Mouse (Mus musculus) midbrain, embryonic 10.5 days (tissue): ENCODE measurements around the gene Kif12. TPM values are rescaled to one million over a fixed set of nuclear protein-coding genes. Genes with fewer than 3 reads are reported as not detected.

Source experiments
- DNase-seq: peaks from one replicate; pipeline ENCODE4 v3.0.0-alpha.2; 2017; ENCODE audit warnings: low spot score
- H3K27ac ChIP-seq: fragments of 300-500 bp; sonication (generic); replicated peaks from 2 replicates; pipeline ENCODE4 v1.5.1; 2016; ENCODE audit warnings: mild to moderate bottlenecking
- H3K27me3 ChIP-seq: fragments of 300-500 bp; sonication (generic); 2 replicates; pipeline ENCODE4 v1.6.1; 2016; ENCODE audit warnings: low read depth, mild to moderate bottlenecking; ENCODE audit not compliant: poor library complexity, severe bottlenecking
- H3K36me3 ChIP-seq: fragments of 300-500 bp; sonication (generic); 2 replicates; pipeline ENCODE4 v1.6.1; 2016; ENCODE audit warnings: mild to moderate bottlenecking, moderate library complexity
- H3K4me1 ChIP-seq: fragments of 300-500 bp; sonication (generic); 2 replicates; pipeline ENCODE4 v1.6.1; 2016
- H3K4me3 ChIP-seq: fragments of 300-500 bp; sonication (generic); 2 replicates; pipeline ENCODE4 v1.5.1; 2016; ENCODE audit warnings: mild to moderate bottlenecking, moderate library complexity
- H3K9me3 ChIP-seq: fragments of 300-500 bp; sonication (generic); replicated peaks from 2 replicates; pipeline ENCODE4 v1.6.1; 2016; ENCODE audit warnings: mild to moderate bottlenecking
- WGBS: fragments of 180-500 bp; shearing (Covaris S2); methylation state at CpG from one replicate; pipeline ENCODE4 v1.1.7; 2016; 5-methylcytosine and 5-hydroxymethylcytosine counted together
- polyA plus RNA-seq: library from polyadenylated mRNA; unstranded; fragments of >200 nt; fragmentation: Nextera tagmentation; extraction: Ambion mirVana; gene quantifications from 2 replicates; pipeline ENCODE4 v1.2.1, GENCODE M21; 2016

Kif12 gene
- not detected in 2 replicates for polyA plus RNA-seq

DNA sequence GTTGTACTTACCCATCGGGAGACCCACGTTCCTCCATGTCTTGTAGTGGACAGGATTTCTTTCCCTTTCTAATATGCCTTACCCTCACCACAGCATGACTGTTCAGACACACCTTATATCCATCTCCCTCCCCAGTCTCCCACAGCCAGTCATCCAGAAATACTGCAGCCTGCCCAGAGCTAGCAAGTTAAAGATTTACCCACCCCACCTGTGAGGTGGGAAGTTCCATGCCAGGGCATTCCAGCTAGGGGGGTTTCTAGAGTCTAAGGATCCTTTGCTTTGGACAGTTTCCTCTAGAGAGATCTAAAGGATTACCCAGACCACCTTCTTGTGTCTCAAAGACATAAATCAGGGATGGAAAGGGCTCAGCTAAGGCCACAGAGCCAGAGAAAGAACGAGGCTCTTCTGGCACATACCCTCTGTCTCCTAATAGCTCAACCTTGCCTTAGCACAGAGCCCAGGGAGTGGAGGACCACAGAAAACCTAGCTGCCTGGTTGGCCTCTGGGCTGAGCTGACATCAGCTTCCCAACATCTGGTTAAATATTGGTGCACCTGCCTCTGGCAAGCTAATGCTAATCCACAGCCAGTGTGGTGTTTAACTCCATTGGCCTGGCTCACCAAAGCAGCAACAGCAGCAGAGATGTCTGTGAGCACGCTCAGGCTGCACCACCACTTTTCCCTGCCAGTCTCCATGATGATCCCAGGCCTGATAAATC, at the start of gene Kif12:
Gene Kif12 (minus strand): TSS at position 163 of the 717 bp plus-strand sequence.
- H3K36me3 ChIP-seq = no peaks in the 10 kb centered on the region
- DNase-seq = no peak
- peaks cover 22% of the 10 kb centered on the region for H3K27me3 ChIP-seq
- 79% methylated on average over 4 of the region's 4 CpGs for WGBS
- H3K4me1 ChIP-seq = no peaks in the 10 kb centered on the region
- H3K4me3 ChIP-seq = no peak within 1 kb of the TSS
- H3K9me3 ChIP-seq = no peaks in the 10 kb centered on the region
- no peak within 1 kb of the TSS for H3K27ac ChIP-seq

DNA sequence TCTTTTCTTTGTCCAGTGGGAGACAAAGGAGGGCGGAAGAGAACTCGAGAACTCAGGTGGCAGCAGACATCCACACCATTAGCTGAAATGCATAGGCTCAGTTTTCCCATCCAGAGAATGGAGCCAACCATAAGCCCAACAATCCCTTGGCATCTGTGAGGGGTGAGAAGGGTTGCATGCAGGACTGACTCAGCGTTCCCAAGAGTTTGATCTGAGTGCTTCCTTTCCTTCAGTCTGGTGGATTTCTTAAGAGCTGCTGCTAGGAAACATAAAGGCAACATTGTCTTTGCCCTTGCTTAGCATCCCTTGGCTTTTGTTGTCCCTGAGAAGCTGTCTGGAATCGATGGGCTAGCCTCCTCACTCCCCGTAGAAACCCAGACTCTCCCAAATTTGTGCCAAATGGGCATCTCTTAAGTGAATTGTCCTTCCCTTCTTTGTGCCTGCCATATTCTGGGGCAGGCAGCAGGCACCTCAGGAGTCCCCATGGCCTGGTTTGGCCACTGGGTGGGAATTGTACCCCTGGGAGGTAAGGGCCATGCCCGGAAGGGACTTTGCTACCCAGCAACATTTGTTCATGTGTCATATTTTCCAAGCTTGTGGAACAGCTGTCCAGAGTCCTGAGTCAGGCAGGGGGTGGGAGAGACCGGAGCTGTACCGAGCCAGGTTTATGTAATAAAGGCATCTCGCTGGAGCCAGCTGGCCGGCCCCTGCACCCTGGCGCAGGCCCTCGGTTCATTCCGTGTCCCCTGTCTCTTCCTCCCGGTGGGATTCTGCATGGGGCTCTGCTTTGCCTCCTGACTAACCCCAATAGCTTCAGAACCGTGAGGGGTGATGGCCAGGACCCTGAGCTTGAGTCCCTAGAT, 49.4 kb upstream of the Kif12 start:
- Histone ChIP-seq H3K36me3 (peaks cover 12% of the 10 kb centered on the region), H3K4me3 (no peak overlapping the region), H3K27me3 (peaks cover 16% of the 10 kb centered on the region), H3K9me3 (no peaks in the 10 kb centered on the region), H3K27ac (no peak overlapping the region), H3K4me1 (peaks cover 10% of the 10 kb centered on the region)
- no peak for DNase-seq
- WGBS = 93% methylated on average over 15 of the region's 15 CpGs

DNA sequence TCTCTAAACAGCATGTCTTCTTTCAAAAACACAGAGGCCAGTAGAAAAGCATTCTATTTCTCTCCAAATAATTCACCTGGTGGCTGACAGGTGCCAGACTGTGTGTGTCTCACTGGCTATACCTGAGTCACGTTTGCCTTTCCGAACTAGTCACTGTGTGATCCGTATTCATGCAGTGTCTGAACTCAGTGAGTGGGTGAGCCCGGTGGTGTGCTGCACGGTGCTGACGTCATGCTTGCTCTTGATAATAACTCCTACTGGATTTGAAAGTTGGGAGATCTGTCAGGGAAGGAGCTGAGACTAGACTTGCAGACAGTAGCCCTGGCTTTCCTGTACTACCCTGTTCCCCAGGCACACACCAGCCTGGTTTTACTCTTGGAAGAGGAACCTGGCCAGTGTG, 47.7 kb upstream of the Kif12 start:
- Histone ChIP-seq H3K27ac (no peak overlapping the region), H3K4me1 (peaks cover 26% of the 10 kb centered on the region), H3K9me3 (no peaks in the 10 kb centered on the region), H3K27me3 (peaks cover 25% of the 10 kb centered on the region), H3K4me3 (no peak overlapping the region), H3K36me3 (peaks cover 7% of the 10 kb centered on the region)
- no peak for DNase-seq
- 90% methylated on average over 6 of the region's 6 CpGs for WGBS

DNA sequence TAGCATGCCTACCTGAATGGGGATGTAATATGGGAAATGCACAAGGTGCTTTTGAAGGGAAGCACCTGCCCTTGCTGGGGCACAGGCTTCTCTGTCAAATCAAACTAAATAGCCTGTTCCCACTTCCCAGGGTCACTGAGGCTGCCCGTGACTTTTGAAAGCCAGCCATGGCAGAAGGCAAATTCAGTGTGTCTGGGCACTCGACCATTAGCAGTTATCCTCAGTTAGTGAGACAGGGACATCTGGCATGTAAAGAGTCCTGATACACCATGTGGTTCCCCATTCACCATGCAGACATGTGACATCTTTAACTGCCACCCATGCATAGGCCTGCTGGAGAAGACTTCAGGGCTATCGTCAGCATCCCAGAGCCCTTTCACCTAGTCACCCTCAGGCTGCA, 47.1 kb upstream of the Kif12 start:
- WGBS = 89% methylated on average over 3 of the region's 3 CpGs
- H3K36me3 ChIP-seq = peaks cover 2% of the 10 kb centered on the region; the same call in 1 of the 2 replicates

DNA sequence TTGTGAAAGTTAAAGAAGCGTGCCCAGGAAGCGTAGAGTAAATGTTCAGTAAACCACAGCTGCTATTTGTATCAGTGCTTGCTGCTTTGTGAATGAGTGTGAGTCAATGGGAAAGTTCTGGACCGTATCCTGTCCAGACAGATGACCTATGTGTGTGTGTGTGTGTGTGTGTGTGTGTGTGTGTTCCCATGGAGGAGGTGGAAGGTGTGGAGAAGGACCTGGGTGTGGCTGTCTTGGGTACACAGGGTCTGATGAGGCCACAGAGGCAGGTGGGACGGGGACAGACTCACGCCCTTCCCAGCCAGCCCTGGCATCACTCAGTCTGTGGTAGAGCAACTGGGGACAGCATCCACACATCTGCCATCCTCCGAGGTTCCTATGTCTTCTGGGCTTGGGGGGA, 45.6 kb upstream of the Kif12 start:
- H3K36me3 ChIP-seq = peaks cover 2% of the 10 kb centered on the region; the same call in 1 of the 2 replicates
- peaks cover 37% of the 10 kb centered on the region for H3K4me1 ChIP-seq
- no peaks in the 10 kb centered on the region for H3K9me3 ChIP-seq
- no peak overlapping the region for H3K27ac ChIP-seq
- WGBS = 93% methylated on average over 6 of the region's 6 CpGs
- no peak for DNase-seq
- no peak overlapping the region for H3K4me3 ChIP-seq
- H3K27me3 ChIP-seq = peaks cover 46% of the 10 kb centered on the region

More for the DNA sequence above, 47.1 kb upstream of the Kif12 start:
- H3K27me3 ChIP-seq = peaks cover 30% of the 10 kb centered on the region
- no peaks in the 10 kb centered on the region for H3K9me3 ChIP-seq
- no peak for DNase-seq
- H3K27ac ChIP-seq = no peak overlapping the region
- peaks cover 32% of the 10 kb centered on the region for H3K4me1 ChIP-seq
- no peak overlapping the region for H3K4me3 ChIP-seq

DNA sequence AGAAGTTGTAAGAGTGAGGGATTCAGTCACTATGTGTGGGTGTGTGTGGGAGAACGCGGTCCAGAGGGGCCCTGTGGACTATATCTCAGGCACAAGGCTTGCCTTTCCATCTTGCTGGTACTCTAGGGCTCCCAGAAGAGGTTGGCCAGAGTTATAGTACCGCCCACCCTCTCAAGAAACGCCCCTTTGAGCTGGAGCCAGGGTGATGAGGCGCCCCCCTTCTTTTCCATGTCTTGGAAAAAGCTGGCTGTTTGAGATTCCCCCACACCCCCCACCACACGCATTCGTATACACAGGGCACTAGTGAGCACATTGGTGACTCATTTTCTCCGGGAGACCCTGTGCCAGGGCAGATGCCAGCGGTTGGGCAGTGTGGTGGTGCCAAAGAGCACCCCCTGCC, 44.6 kb upstream of the Kif12 start:
- H3K27ac ChIP-seq = peak overlapping the region; percentile 87
- H3K36me3 ChIP-seq = no peaks in the 10 kb centered on the region
- peaks cover 55% of the 10 kb centered on the region for H3K27me3 ChIP-seq
- H3K9me3 ChIP-seq = no peaks in the 10 kb centered on the region
- H3K4me1 ChIP-seq = peaks cover 37% of the 10 kb centered on the region
- DNase-seq = no peak
- H3K4me3 ChIP-seq = peak overlapping the region; percentile 91
- 25% methylated on average over 9 of the region's 9 CpGs for WGBS

DNA sequence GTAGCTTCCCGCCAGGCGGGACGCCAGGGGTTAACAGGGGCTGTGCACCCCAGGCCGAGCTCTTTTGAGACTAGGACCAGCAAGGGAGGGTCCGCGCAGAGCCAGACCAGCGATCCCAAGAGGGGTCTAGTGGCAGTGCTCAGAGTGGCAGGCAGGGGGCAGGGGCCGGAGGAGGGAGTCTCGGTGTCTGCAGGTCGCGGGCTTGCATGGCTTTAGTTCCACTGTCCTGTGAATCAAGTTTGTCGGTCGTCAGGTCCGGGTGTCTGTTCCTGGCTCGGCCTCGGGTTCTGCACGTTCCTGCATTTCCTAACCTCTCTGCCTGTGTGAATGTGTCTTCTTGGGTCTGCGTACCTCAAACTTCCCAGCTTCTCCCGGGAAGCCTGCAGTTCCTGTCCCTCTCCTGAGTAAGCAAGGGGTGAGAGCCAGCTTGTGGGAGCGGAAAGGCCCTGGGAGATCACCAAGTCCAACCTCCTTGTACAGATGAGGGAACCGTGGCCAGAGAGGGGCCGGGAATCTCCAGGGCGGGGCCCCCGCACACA, 44.1 kb upstream of the Kif12 start:
- Histone ChIP-seq H3K9me3 (no peaks in the 10 kb centered on the region), H3K4me1 (peaks cover 37% of the 10 kb centered on the region), H3K27me3 (peaks cover 60% of the 10 kb centered on the region), H3K4me3 (peak overlapping the region; percentile 91), H3K36me3 (no peaks in the 10 kb centered on the region), H3K27ac (peak overlapping the region; percentile 87)
- peak; percentile 89 for DNase-seq
- 2% methylated on average over 24 of the region's 24 CpGs for WGBS

DNA sequence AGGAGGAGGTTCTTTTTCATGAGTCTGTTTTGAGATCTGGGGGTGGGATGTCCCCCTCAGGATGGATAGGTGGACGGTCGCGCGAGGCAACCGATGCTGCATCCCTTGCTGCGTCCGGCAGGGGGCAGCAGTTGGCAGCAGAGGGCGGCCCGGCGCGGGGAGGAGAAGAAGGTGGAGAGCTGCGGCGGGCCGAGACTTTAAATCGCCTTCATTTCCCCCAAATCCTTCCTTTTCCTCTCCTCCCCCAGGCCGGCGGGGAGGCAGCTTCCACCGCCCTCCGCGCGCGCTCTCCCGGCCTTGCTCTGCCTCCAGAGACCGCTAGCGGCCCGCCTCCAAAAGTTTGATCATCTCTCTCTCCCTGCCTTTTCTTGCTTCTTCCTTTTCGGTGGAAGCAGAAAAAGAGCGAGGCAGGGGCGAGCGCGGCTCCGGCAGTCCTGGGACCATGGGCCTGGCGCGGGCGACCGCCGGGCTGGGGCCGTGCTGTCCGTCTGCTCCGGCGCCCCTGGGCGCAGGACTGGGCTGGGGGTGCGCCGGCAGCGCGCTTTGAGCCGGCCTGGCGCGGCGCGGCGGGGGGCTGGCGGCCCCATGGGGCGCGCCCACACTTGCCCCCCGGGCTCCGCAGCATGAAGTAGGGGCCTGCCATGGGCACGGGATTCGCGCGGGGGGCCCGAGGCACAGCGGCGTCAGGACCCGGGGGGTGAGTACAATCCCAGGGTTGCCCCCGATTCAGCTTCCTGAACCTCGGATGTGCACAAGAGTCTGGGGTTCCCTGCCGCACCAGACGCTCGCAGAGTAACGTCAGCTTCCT, 43.5 kb upstream of the Kif12 start:
- Histone ChIP-seq H3K4me3 (peak overlapping the region; percentile 91), H3K27me3 (peaks cover 63% of the 10 kb centered on the region), H3K36me3 (no peaks in the 10 kb centered on the region), H3K27ac (peak overlapping the region; percentile 87), H3K9me3 (no peaks in the 10 kb centered on the region), H3K4me1 (peaks cover 37% of the 10 kb centered on the region)
- peak; percentile 84 for DNase-seq
- WGBS = under 1% methylated on average over 70 of the region's 71 CpGs

DNA sequence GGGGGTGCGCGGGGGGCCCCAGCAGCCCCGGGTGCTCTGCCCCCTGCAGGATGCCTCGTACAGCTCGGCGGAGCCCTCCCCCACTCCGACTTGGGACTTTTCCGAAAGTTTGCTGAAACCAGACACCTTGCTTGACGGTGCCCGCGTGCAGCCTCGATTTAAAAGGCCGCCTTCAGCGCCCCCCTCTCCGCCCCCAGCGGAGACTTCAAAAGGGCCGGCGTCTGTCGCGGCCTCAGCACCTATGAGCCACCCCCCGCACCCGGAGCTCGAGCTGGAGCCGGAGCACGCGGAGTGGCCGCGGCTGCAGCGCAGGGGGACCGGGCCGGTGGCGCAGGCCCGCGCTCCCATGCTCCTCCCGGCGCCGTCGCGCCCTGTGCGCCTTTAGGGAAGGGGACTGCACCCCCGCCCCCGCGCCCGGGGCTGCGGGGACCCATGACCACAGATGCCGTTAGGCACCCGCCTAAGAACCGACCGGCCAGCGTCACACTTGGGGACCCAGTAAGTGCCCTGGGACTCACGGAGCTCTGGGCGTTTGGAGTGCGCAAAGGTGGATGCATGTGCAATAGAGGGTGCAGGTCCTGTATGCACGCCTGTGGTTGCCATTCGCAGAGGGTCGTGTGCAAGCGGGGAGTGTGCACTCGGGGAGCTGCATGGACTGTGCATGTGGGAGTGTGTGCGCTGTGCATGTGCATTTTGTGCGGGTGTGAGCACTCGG, 42.1 kb upstream of the Kif12 start, which contains the start of gene Col27a1:
Gene Col27a1 (plus strand): TSS at position 98 of the 715 bp plus-strand sequence.
- H3K27me3 ChIP-seq = peaks cover 63% of the 10 kb centered on the region
- peak within 1 kb of the TSS; percentile 57; the same call in 1 of the 2 replicates for H3K27ac ChIP-seq

DNA sequence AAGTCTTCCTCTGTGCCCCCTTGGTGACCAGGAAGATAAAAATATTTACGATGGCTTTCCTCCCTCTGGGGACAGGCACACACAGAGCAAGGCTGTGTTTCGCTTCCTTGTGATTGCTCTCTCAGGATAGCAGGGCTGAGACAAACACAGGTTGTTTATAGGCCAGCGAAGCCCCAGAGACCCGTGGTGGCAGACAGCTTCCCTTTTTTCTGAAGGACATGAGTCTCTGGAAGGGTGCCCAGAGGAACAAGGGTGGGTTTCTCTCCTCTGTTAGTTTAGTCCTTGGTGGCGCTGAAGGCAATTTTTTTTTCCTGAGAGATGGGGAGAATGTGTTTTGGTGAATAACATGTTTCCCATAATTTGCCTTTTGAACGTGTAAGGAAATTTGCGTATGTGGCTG, 33.7 kb upstream of the Kif12 start:
- Histone ChIP-seq H3K36me3 (no peaks in the 10 kb centered on the region), H3K27me3 (no peaks in the 10 kb centered on the region), H3K4me1 (no peaks in the 10 kb centered on the region), H3K4me3 (no peak overlapping the region), H3K27ac (no peak overlapping the region), H3K9me3 (no peaks in the 10 kb centered on the region)
- 82% methylated on average over 7 of the region's 7 CpGs for WGBS
- no peak for DNase-seq

More for the DNA sequence above, 42.1 kb upstream of the Kif12 start, which contains the start of gene Col27a1:
- Histone ChIP-seq H3K4me1 (peaks cover 37% of the 10 kb centered on the region), H3K36me3 (no peaks in the 10 kb centered on the region), H3K4me3 (peak within 1 kb of the TSS; percentile 91), H3K9me3 (no peaks in the 10 kb centered on the region)
- DNase-seq = peak; percentile 63
- under 1% methylated on average over 61 of the region's 61 CpGs for WGBS

DNA sequence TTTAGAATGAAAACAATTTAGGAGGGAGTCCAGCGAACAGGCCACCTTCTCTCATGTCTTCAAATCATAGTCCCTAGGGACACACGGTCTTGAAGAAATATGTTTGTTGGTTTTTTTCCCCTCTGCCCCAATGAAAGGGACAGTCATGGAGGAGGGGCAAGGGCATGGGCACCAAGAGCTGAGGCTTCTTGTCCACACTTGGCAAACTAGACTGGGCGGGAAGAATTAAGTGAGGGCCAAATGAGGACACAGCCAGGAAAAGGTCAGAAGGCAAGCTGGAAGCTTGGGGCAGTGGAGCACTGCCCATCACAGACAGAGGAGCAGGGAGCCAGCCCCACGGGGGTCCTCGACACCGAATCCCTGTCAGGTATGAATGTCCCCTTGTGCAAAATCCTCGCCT, 31.9 kb upstream of the Kif12 start:
- no peak overlapping the region for H3K27ac ChIP-seq
- no peak overlapping the region for H3K4me3 ChIP-seq
- H3K9me3 ChIP-seq = no peaks in the 10 kb centered on the region
- H3K4me1 ChIP-seq = no peaks in the 10 kb centered on the region
- H3K27me3 ChIP-seq = no peaks in the 10 kb centered on the region
- 85% methylated on average over 7 of the region's 7 CpGs for WGBS
- H3K36me3 ChIP-seq = no peaks in the 10 kb centered on the region
- DNase-seq = no peak
